Mouse (Mus musculus) stomach, postnatal 0 days (tissue): ENCODE data around the gene Vgll4. TPM values are rescaled to one million over a fixed set of nuclear protein-coding genes. Genes with fewer than 3 reads are reported as not detected.
"Not testable (repeated sequence)": the region's sequence is repeated elsewhere in the genome, so short reads cannot be mapped to it uniquely, and the experiment has no call there.

Source experiments
- ATAC-seq: fragments of 200-750 bp; cut with Nextera tagmentation; 2 replicates; pipeline ENCODE4 v1.8.0; 2017; ENCODE audit not compliant: low FRiP score, low TSS enrichment
- DNase-seq: peaks from one replicate; pipeline ENCODE4 v3.0.0-alpha.2; 2016; ENCODE audit warnings: low spot score
- H3K27ac ChIP-seq: fragments of 300-500 bp; sonication (generic); replicated peaks from 2 replicates; pipeline ENCODE4 v1.5.1; 2014; ENCODE audit warnings: mild to moderate bottlenecking, control low read depth
- H3K27me3 ChIP-seq: fragments of 300-500 bp; sonication (generic); 2 replicates; pipeline ENCODE4 v1.6.1; 2014; ENCODE audit warnings: low read length; ENCODE audit not compliant: control insufficient read depth, insufficient read depth
- H3K36me3 ChIP-seq: fragments of 300-500 bp; sonication (generic); 2 replicates; pipeline ENCODE4 v1.6.1; 2014; ENCODE audit warnings: low read length, mixed read lengths; ENCODE audit not compliant: control insufficient read depth, insufficient read depth
- H3K4me1 ChIP-seq: fragments of 300-500 bp; sonication (generic); replicated peaks from 2 replicates; pipeline ENCODE4 v1.6.1; 2014; ENCODE audit warnings: antibody characterized with exemption; ENCODE audit not compliant: control insufficient read depth, insufficient read depth
- H3K4me2 ChIP-seq: fragments of 300-500 bp; sonication (generic); replicated peaks from 2 replicates; pipeline ENCODE4 v1.6.1; 2014; ENCODE audit warnings: low read depth, mild to moderate bottlenecking, control low read depth, moderate library complexity
- H3K4me3 ChIP-seq: fragments of 300-500 bp; sonication (generic); 2 replicates; pipeline ENCODE4 v1.5.1; 2014; ENCODE audit warnings: low read depth, low read length, control low read depth
- H3K9ac ChIP-seq: fragments of 300-500 bp; sonication (generic); 2 replicates; pipeline ENCODE4 v1.6.1; 2014; ENCODE audit warnings: mild to moderate bottlenecking, low read length, control low read depth, mixed read lengths
- H3K9me3 ChIP-seq: fragments of 300-500 bp; sonication (generic); 2 replicates; pipeline ENCODE4 v1.6.1; 2016; ENCODE audit warnings: low read length; ENCODE audit not compliant: control insufficient read depth
- CTCF ChIP-seq: IDR thresholded peaks from 2 replicates; pipeline ENCODE4 v1.5.1; 2016; ENCODE audit warnings: antibody characterized with exemption, low read depth, mild to moderate bottlenecking, moderate library complexity
- EP300 ChIP-seq: optimal IDR thresholded peaks from 2 replicates; pipeline ENCODE3; 2016; ENCODE audit warnings: antibody characterized with exemption
- WGBS: fragments of 180-500 bp; shearing (Covaris S2); extraction: QIAGEN DNeasy Blood & Tissue Kit; methylation state at CpG from one replicate; pipeline ENCODE4 v1.1.7; 2014; 5-methylcytosine and 5-hydroxymethylcytosine counted together
- polyA plus RNA-seq: library from polyadenylated mRNA; unstranded; fragments of >200 nt; fragmentation: Nextera tagmentation; extraction: Ambion mirVana; gene quantifications from 2 replicates; pipeline ENCODE4 v1.2.1, GENCODE M21; 2015

Vgll4 gene
- polyA plus RNA-seq, 1 experiment from 2014 or later, result 38.5 TPM

- not testable (repeated sequence) for H3K4me2 ChIP-seq, H3K9me3 ChIP-seq, H3K4me3 ChIP-seq, DNase-seq, H3K36me3 ChIP-seq, H3K27ac ChIP-seq, H3K9ac ChIP-seq, H3K4me1 ChIP-seq, H3K27me3 ChIP-seq, ATAC-seq
- TF ChIP-seq CTCF, result peak; percentile 69
- WGBS, result 72% methylated on average over 7 of the region's 7 CpGs
These were observed 47.3 kb downstream of the Vgll4 start for GRCm38 (mm10) chr6:114922355-114923096.

GRCm38 (mm10) chr6:114921632-114922354, 48.0 kb downstream of the Vgll4 start:
- Histone ChIP-seq H3K9ac (peak overlapping the region; percentile 78), H3K36me3 (no peaks in the 10 kb centered on the region), H3K27me3 (no peaks in the 10 kb centered on the region), H3K4me3 (peak overlapping the region; percentile 46), H3K27ac (peak overlapping the region; percentile 84), H3K9me3 (no peaks in the 10 kb centered on the region), H3K4me2 (peak overlapping the region; percentile 66), H3K4me1 (peaks cover 13% of the 10 kb centered on the region)
- DNase-seq, result peak; percentile 82
- no peak for TF ChIP-seq EP300
- TF ChIP-seq CTCF, result 0 out of 2 replicates have a peak, but pooled peaks have one; percentile 0
- ATAC-seq, result peak; percentile 92
- WGBS, result 3% methylated on average over 15 of the region's 15 CpGs

- Histone ChIP-seq H3K9ac (peak overlapping the region; percentile 78), H3K27me3 (no peaks in the 10 kb centered on the region), H3K4me3 (peak overlapping the region; percentile 46), H3K36me3 (no peaks in the 10 kb centered on the region), H3K9me3 (no peaks in the 10 kb centered on the region), H3K4me2 (peak overlapping the region; percentile 66), H3K4me1 (peaks cover 17% of the 10 kb centered on the region), H3K27ac (peak overlapping the region; percentile 84)
- DNase-seq (peak; percentile 55), ATAC-seq (no peak)
- TF ChIP-seq CTCF (no peak; the same call in 1 of the 2 replicates), EP300 (no peak)
- 4% methylated on average over 17 of the region's 17 CpGs for WGBS
These were observed 49.0 kb downstream of the Vgll4 start for GRCm38 (mm10) chr6:114920523-114921445.

- peak overlapping the region; percentile 78 for H3K27ac ChIP-seq
- peak overlapping the region; percentile 78 for H3K9ac ChIP-seq
- no peak for ATAC-seq
- H3K27me3 ChIP-seq, result no peaks in the 10 kb centered on the region
- no peak for DNase-seq
- WGBS, result 3% methylated on average over 9 of the region's 9 CpGs
- H3K36me3 ChIP-seq, result no peaks in the 10 kb centered on the region
- TF ChIP-seq CTCF (peak; percentile 49), EP300 (no peak)
- peak overlapping the region; percentile 46 for H3K4me3 ChIP-seq
- H3K9me3 ChIP-seq, result no peaks in the 10 kb centered on the region
- peak overlapping the region; percentile 66 for H3K4me2 ChIP-seq
- H3K4me1 ChIP-seq, result peaks cover 17% of the 10 kb centered on the region
These were observed 50.0 kb downstream of the Vgll4 start for GRCm38 (mm10) chr6:114919670-114920313.

- Histone ChIP-seq H3K4me3 (peak overlapping the region; percentile 46; the same call in 1 of the 2 replicates), H3K9ac (no peak overlapping the region; the same call in 1 of the 2 replicates), H3K9me3 (no peaks in the 10 kb centered on the region), H3K4me1 (peaks cover 21% of the 10 kb centered on the region), H3K4me2 (peak overlapping the region; percentile 66), H3K27ac (peak overlapping the region; percentile 61; the same call in 1 of the 2 replicates), H3K36me3 (no peaks in the 10 kb centered on the region), H3K27me3 (no peaks in the 10 kb centered on the region)
- WGBS, result 68% methylated on average over 9 of the region's 9 CpGs
- TF ChIP-seq CTCF, result no peak
- ATAC-seq, result no peak
- no peak for DNase-seq
These were observed 50.8 kb downstream of the Vgll4 start for GRCm38 (mm10) chr6:114918994-114919393.
